ENCODE assay signal across 21 mouse cellular contexts in the genomic region with DNA sequence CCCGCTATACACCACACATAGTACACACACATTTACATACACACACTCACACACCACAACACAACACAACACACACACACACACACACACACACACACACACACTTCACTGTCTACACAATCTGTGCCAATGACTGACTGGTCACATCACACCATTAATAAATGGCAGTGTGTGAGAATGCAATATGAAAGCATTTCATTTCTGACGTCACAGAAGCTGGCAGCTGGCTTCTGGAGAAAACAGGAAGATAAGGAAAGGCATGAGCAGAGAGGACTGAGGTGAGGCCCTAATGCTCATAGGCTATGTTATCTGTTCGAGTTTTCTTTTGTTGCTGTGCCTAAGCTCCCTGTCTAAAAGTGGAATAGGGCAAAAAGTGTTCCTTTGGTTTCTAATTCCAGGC. TPM values are rescaled to one million over a fixed set of nuclear protein-coding genes. Genes with fewer than 3 reads are reported as not detected.
DNase-seq lines count a peak whose midpoint lies in the region; ATAC-seq and TF ChIP-seq lines count a peak whose summit lies in the region.
"Had no signal": no experiment of that assay in that cellular context is flagged by ENCODE, and none has a peak within 500 bp of the region (broad histone marks: within the 10 kb centered on the region; RNA-seq: fewer than 3 reads in every experiment).

No protein-coding gene starts in this region.

- no peak for ATAC-seq in forebrain, embryonic 12.5 days (ENCODE audit: low FRiP score)
- ATAC-seq in forebrain, postnatal 0 days, result no peak
- peak; percentile 13; the same call in 1 of the 2 replicates for ATAC-seq in intestine, postnatal 0 days
- no peak for ATAC-seq in intestine, embryonic 16.5 days
- ATAC-seq in megakaryocyte progenitor cell, adult 5-6 weeks (replicated peaks; ENCODE audit: poor library complexity), result no peak
- ATAC-seq: forebrain, embryonic 13.5 days; hindbrain, postnatal 0 days had no signal

- no peak for TF ChIP-seq CTCF in forebrain, postnatal 0 days (IDR thresholded peaks at IDR 0.05; ENCODE audit: low read depth)
- TF ChIP-seq CTCF in intestine, postnatal 0 days (IDR thresholded peaks at IDR 0.05; ENCODE audit: low read depth), result no peak
- no peak for TF ChIP-seq CTCF in olfactory bulb, adult 2 months (IDR thresholded peaks at IDR 0.05; ENCODE audit: insufficient read depth, low read depth, low read length)

- peaks cover 7% of the 10 kb centered on the region for H3K27me3 ChIP-seq in forebrain, embryonic 12.5 days
- H3K27me3 ChIP-seq in forebrain, postnatal 0 days (ENCODE audit: insufficient read depth, low read length), result no peaks in the 10 kb centered on the region
- H3K27me3 ChIP-seq in intestine, postnatal 0 days (replicated peaks; ENCODE audit: control insufficient read depth, insufficient read depth, low read length), result no peaks in the 10 kb centered on the region
- no peaks in the 10 kb centered on the region for H3K27me3 ChIP-seq in intestine, embryonic 16.5 days (replicated peaks; ENCODE audit: control insufficient read depth, insufficient read depth, low read length)
- H3K27me3 ChIP-seq: forebrain, embryonic 13.5 days; heart, embryonic 15.5 days had no signal

- H3K4me3 ChIP-seq in forebrain, embryonic 12.5 days (replicated peaks), result no peak overlapping the region
- H3K4me3 ChIP-seq in forebrain, postnatal 0 days (ENCODE audit: low read depth, low read length), result no peak overlapping the region
- no peak overlapping the region for H3K4me3 ChIP-seq in intestine, postnatal 0 days (ENCODE audit: low read depth, low read length)
- no peak overlapping the region for H3K4me3 ChIP-seq in intestine, embryonic 16.5 days (ENCODE audit: low read length)
- no peak overlapping the region for H3K4me3 ChIP-seq in olfactory bulb, adult 2 months (ENCODE audit: insufficient read depth, low read depth, low read length)
- H3K4me3 ChIP-seq: embryonic facial prominence, embryonic 13.5 days; forebrain, embryonic 13.5 days; gastrocnemius, adult 2 months; heart, embryonic 15.5 days; hindbrain, embryonic 13.5 days had no signal

- H3K4me2 ChIP-seq in forebrain, embryonic 12.5 days, result no peak overlapping the region
- no peak overlapping the region for H3K4me2 ChIP-seq in forebrain, postnatal 0 days (ENCODE audit: low read depth)
- H3K4me2 ChIP-seq in intestine, postnatal 0 days (replicated peaks; ENCODE audit: low read depth), result no peak overlapping the region
- H3K4me2 ChIP-seq in intestine, embryonic 16.5 days (ENCODE audit: low read depth, low read length), result no peak overlapping the region
- H3K4me2 ChIP-seq: embryonic facial prominence, embryonic 13.5 days; forebrain, embryonic 13.5 days; heart, embryonic 11.5 days; heart, embryonic 15.5 days; hindbrain, embryonic 13.5 days had no signal

- H3K36me3 ChIP-seq in forebrain, embryonic 12.5 days (replicated peaks), result no peaks in the 10 kb centered on the region
- no peaks in the 10 kb centered on the region for H3K36me3 ChIP-seq in forebrain, postnatal 0 days (ENCODE audit: insufficient read depth)
- H3K36me3 ChIP-seq in intestine, postnatal 0 days (ENCODE audit: control insufficient read depth, insufficient read depth), result no peaks in the 10 kb centered on the region
- no peaks in the 10 kb centered on the region for H3K36me3 ChIP-seq in intestine, embryonic 16.5 days (ENCODE audit: control insufficient read depth, insufficient read depth, low read length)
- H3K36me3 ChIP-seq: embryonic facial prominence, embryonic 13.5 days; heart, embryonic 15.5 days; hindbrain, embryonic 13.5 days had no signal

- peak overlapping the region; percentile 7; the same call in 1 of the 2 replicates for H3K9ac ChIP-seq in forebrain, embryonic 12.5 days
- H3K9ac ChIP-seq in forebrain, postnatal 0 days, result no peak overlapping the region
- no peak overlapping the region for H3K9ac ChIP-seq in intestine, postnatal 0 days (ENCODE audit: low read depth, low read length)
- H3K9ac ChIP-seq in intestine, embryonic 16.5 days (ENCODE audit: low read depth, low read length), result no peak overlapping the region
- H3K9ac ChIP-seq: embryonic facial prominence, embryonic 13.5 days; forebrain, embryonic 13.5 days; heart, embryonic 15.5 days; hindbrain, embryonic 13.5 days had no signal

- no peak for DNase-seq in forebrain, postnatal 0 days
- no peak for DNase-seq in adrenal gland, postnatal 4 days (ENCODE audit: low spot score in 2 of 2)
- DNase-seq: adrenal gland, adult 2 months; adrenal gland, postnatal 25 days; cerebellum, adult 2 months; cerebellum, postnatal 10 days; embryo, embryonic 11 days; gastrocnemius, adult 2 months; gastrocnemius, postnatal 25 days; heart, postnatal 36 days had no signal

- H3K9me3 ChIP-seq in forebrain, embryonic 12.5 days, result no peaks in the 10 kb centered on the region
- H3K9me3 ChIP-seq in forebrain, postnatal 0 days (ENCODE audit: low read length), result no peaks in the 10 kb centered on the region
- no peaks in the 10 kb centered on the region for H3K9me3 ChIP-seq in intestine, postnatal 0 days (ENCODE audit: control insufficient read depth)
- no peaks in the 10 kb centered on the region for H3K9me3 ChIP-seq in intestine, embryonic 16.5 days (ENCODE audit: control insufficient read depth, low read length)
- H3K9me3 ChIP-seq: embryonic facial prominence, embryonic 13.5 days; forebrain, embryonic 13.5 days; heart, embryonic 15.5 days; hindbrain, embryonic 13.5 days had no signal

- no peak for TF ChIP-seq POLR2A in olfactory bulb, adult 2 months (IDR thresholded peaks at IDR 0.05; ENCODE audit: insufficient read depth, low read depth, low read length)

- H3K27ac ChIP-seq in forebrain, embryonic 12.5 days, result no peak overlapping the region
- H3K27ac ChIP-seq in forebrain, postnatal 0 days (ENCODE audit: low read depth, low read length), result no peak overlapping the region
- no peak overlapping the region for H3K27ac ChIP-seq in intestine, postnatal 0 days (ENCODE audit: low read depth, low read length)
- no peak overlapping the region for H3K27ac ChIP-seq in intestine, embryonic 16.5 days (ENCODE audit: low read length)
- H3K27ac ChIP-seq in olfactory bulb, adult 2 months (ENCODE audit: insufficient read depth, low read depth, low read length), result peak overlapping the region; percentile 72
- H3K27ac ChIP-seq: embryonic facial prominence, embryonic 13.5 days; forebrain, embryonic 13.5 days; gastrocnemius, adult 2 months; heart, embryonic 15.5 days; hindbrain, embryonic 13.5 days; hindbrain, postnatal 0 days had no signal

- 73% methylated on average over 3 of the region's 3 CpGs for WGBS in forebrain, embryonic 12.5 days
- 67% methylated on average over 3 of the region's 3 CpGs for WGBS in forebrain, postnatal 0 days
- WGBS in intestine, postnatal 0 days, result 41% methylated on average over 3 of the region's 3 CpGs
- WGBS in intestine, embryonic 16.5 days, result 46% methylated on average over 3 of the region's 3 CpGs
- 49% methylated on average over 3 of the region's 3 CpGs for WGBS in olfactory bulb, adult 2 months

- peaks cover 4% of the 10 kb centered on the region; the same call in 1 of the 2 replicates for H3K4me1 ChIP-seq in forebrain, embryonic 12.5 days
- H3K4me1 ChIP-seq in forebrain, postnatal 0 days (ENCODE audit: insufficient read depth), result peaks cover 6% of the 10 kb centered on the region
- no peaks in the 10 kb centered on the region for H3K4me1 ChIP-seq in intestine, postnatal 0 days (replicated peaks; ENCODE audit: control insufficient read depth, insufficient read depth, low read length)
- H3K4me1 ChIP-seq in intestine, embryonic 16.5 days (ENCODE audit: control insufficient read depth, insufficient read depth, low read length), result no peaks in the 10 kb centered on the region
- peaks cover 24% of the 10 kb centered on the region for H3K4me1 ChIP-seq in olfactory bulb, adult 2 months (ENCODE audit: control insufficient read depth, insufficient read depth, low read length)

RNA-seq across cellular contexts. Expression of a gene that starts 45.3 kb away (rescaled TPM):
- polyA plus RNA-seq in forebrain, embryonic 12.5 days (2016; fragmentation: Nextera tagmentation; extraction: Ambion mirVana), result 0.18 and 0.23 TPM in 2 replicates
- 0.31 and 0.33 TPM in 2 replicates for total RNA-seq in forebrain, postnatal 0 days (2014; rRNA removed)
- polyA plus RNA-seq in forebrain, postnatal 0 days (2015; fragmentation: Nextera tagmentation; extraction: Ambion mirVana), result 0.30 and 0.36 TPM in 2 replicates
- 2.0 and 2.7 TPM in 2 replicates for polyA plus RNA-seq in intestine, postnatal 0 days (2015; fragmentation: Nextera tagmentation; extraction: Ambion mirVana)
- polyA plus RNA-seq in intestine, embryonic 16.5 days (2015; fragmentation: Nextera tagmentation; extraction: Ambion mirVana), result 0.44 and 0.45 TPM in 2 replicates
- not detected in 2 replicates for polyA plus RNA-seq in olfactory bulb, adult 2 months (2012; ENCODE audit: insufficient read depth, insufficient read length, low replicate concordance, missing spikeins)
- total RNA-seq in adrenal gland, postnatal 4 days (2021), result 1 to 10 TPM; 6.6 to 7.7 TPM
- total RNA-seq in megakaryocyte progenitor cell, adult 5-6 weeks (2015), result 4.0 and 6.3 TPM in 2 replicates
- total RNA-seq in megakaryocyte progenitor cell, adult 5-6 weeks (2017), result 0.25 and 1.9 TPM in 2 replicates
